Mouse (Mus musculus) embryonic facial prominence, embryonic 15.5 days (tissue): ENCODE data around the gene Rtp1. TPM values are rescaled to one million over a fixed set of nuclear protein-coding genes. Genes with fewer than 3 reads are reported as not detected.

ENCODE experiments used
- ATAC-seq: fragments of 200-750 bp; cut with Nextera tagmentation; 2 replicates; pipeline ENCODE4 v1.8.0; 2017; ENCODE audit warnings: low read depth, moderate TSS enrichment; ENCODE audit not compliant: insufficient number of reproducible peaks, low FRiP score, low TSS enrichment
- H3K27ac ChIP-seq: fragments of 300-500 bp; sonication (generic); replicated peaks from 2 replicates; pipeline ENCODE4 v1.5.1; 2015; ENCODE audit warnings: mild to moderate bottlenecking, inconsistent platforms
- H3K27me3 ChIP-seq: fragments of 300-500 bp; sonication (generic); 2 replicates; pipeline ENCODE4 v1.6.1; 2015; ENCODE audit warnings: inconsistent platforms
- H3K36me3 ChIP-seq: fragments of 300-500 bp; sonication (generic); 2 replicates; pipeline ENCODE4 v1.6.1; 2015; ENCODE audit warnings: mild to moderate bottlenecking, inconsistent platforms
- H3K4me1 ChIP-seq: fragments of 300-500 bp; sonication (generic); 2 replicates; pipeline ENCODE4 v1.6.1; 2015; ENCODE audit warnings: inconsistent platforms
- H3K4me2 ChIP-seq: fragments of 300-500 bp; sonication (generic); replicated peaks from 2 replicates; pipeline ENCODE4 v1.6.1; 2015; ENCODE audit warnings: mild to moderate bottlenecking, inconsistent platforms
- H3K4me3 ChIP-seq: fragments of 300-500 bp; sonication (generic); replicated peaks from 2 replicates; pipeline ENCODE4 v1.5.1; 2015; ENCODE audit warnings: mild to moderate bottlenecking, inconsistent platforms
- H3K9ac ChIP-seq: fragments of 300-500 bp; sonication (generic); 2 replicates; pipeline ENCODE4 v1.6.1; 2015; ENCODE audit warnings: inconsistent platforms
- H3K9me3 ChIP-seq: fragments of 300-500 bp; sonication (generic); replicated peaks from 2 replicates; pipeline ENCODE4 v1.6.1; 2016; ENCODE audit warnings: inconsistent platforms
- WGBS: fragments of 180-500 bp; shearing (Covaris S2); methylation state at CpG from one replicate; pipeline ENCODE4 v1.1.7; 2015; 5-methylcytosine and 5-hydroxymethylcytosine counted together
- polyA plus RNA-seq: library from polyadenylated mRNA; unstranded; fragments of >200 nt; fragmentation: Nextera tagmentation; extraction: Ambion mirVana; gene quantifications from 2 replicates; pipeline ENCODE4 v1.2.1, GENCODE M21; 2015

The Rtp1 gene
- polyA plus RNA-seq, 1 experiment from 2014 or later: 7.5 TPM

DNA sequence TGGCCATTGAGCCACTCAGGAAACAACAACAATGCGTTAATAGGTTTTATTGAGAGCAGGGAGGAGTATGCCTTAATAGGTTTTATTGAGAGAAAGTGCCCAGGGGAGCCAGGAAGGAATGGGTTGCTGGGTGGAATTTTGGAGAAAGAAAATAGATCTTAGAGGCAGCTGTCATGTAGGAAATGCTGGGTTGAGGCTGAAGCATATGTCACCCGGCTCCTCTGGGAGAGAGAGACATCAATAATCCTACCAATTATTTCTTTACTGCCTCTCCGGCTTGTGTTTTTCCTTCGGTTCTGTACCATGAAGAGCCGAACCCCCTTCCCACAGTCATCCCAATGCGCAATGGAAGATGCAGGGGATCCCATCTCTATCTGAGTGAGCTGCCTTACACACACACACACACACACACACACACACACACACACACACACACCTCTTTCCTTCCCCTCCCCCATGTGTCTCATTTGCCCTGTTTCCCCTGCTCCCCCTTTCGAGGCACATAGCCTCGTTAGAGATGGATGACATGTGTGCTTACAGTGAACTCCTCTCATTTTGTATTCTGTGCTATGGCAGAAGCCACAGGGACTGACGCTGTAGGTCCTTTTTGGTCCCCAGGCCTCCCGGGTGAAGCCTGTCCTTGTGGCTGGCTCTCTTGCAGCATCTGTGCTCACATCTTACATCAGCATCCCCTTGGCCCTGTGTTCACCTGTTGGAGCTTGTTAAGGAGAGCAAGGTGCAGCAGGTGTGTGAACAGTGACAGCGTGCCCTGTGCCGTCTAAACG lies 11.3 kb upstream of the Rtp1 start:
- Histone ChIP-seq H3K27ac (no peak overlapping the region), H3K4me3 (no peak overlapping the region), H3K9me3 (no peaks in the 10 kb centered on the region), H3K9ac (no peak overlapping the region), H3K27me3 (no peaks in the 10 kb centered on the region), H3K4me1 (peaks cover 14% of the 10 kb centered on the region), H3K36me3 (no peaks in the 10 kb centered on the region), H3K4me2 (no peak overlapping the region)
- 54% methylated on average over 13 of the region's 13 CpGs for WGBS
- no peak for ATAC-seq

DNA sequence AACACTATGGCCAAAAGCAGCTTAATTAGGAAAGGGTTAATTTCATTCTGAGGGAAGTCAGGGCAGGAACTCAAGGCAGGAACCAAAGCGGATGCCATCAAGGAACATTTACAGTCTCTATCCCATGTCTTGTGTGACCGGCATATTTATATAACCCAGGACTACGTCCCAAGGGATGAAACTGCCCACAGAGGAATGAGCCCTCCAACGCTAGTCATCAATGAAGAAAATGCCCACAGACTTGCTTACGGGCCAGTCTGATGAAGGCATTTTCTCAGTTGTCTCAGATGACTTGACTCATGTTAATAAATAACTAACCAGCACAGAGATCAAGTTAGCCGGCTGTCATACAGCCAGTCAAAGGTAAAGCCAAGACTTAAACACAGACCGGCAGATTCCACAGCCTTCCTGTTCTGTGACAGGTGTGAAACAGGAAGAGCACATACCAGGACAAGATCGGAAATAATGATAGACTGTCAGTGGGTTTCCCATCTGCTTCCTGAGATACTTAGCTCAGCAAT lies 9.3 kb upstream of the Rtp1 start:
- H3K27me3 ChIP-seq: no peaks in the 10 kb centered on the region
- H3K9me3 ChIP-seq: no peaks in the 10 kb centered on the region
- H3K4me1 ChIP-seq: peaks cover 14% of the 10 kb centered on the region
- no peak overlapping the region for H3K4me2 ChIP-seq
- no peak for ATAC-seq
- no peak overlapping the region for H3K27ac ChIP-seq
- H3K9ac ChIP-seq: no peak overlapping the region
- no peaks in the 10 kb centered on the region for H3K36me3 ChIP-seq
- no peak overlapping the region for H3K4me3 ChIP-seq
- WGBS: 85% methylated on average over 8 of the region's 8 CpGs

DNA sequence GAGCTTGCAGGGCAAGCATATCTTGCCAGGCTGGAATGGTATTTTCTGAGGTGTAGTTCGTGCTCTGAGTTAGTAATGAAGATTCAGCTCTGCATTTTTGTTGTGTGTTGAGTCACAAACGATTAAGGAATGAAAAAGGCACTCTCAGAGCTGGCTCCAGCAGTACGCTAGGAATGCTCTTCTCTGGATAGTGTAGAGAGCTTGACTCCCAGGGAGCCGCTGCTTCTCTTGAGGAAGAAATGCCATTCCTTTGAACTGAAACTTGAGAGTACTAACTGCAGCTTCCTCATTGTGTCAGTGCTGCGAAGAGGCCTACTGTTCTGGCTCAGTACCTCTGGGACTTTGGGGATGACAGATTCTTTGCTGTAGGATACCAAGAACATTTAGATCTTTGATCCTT lies 5.1 kb upstream of the Rtp1 start:
- Histone ChIP-seq H3K36me3 (no peaks in the 10 kb centered on the region), H3K4me2 (no peak overlapping the region), H3K27me3 (no peaks in the 10 kb centered on the region), H3K9me3 (no peaks in the 10 kb centered on the region), H3K9ac (no peak overlapping the region), H3K4me1 (no peaks in the 10 kb centered on the region), H3K4me3 (no peak overlapping the region), H3K27ac (no peak overlapping the region)
- WGBS: 40% methylated on average over 5 of the region's 5 CpGs
- ATAC-seq: no peak

DNA sequence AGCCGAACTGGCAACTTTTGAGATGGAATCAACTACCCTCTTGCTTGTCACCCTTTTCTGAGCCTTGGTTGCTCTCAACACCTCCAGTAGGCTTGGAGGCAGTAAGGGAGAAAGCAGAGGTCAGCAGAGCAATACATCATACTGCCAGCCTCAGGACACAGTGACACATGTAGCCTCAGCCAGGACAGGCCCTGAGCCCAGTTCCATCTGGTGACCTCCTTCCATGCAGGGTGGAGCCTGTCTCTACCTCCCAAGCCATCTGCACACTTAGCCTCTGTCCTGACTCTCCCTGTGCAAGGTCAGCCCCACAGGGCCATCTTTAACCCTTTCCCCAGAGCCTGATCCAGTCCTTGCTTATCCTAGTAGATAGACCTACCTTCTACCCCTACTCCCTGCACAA lies 1.2 kb upstream of the Rtp1 start:
- Histone ChIP-seq H3K9ac (no peak overlapping the region), H3K4me2 (no peak overlapping the region), H3K4me3 (no peak overlapping the region), H3K27ac (no peak overlapping the region), H3K4me1 (no peaks in the 10 kb centered on the region), H3K36me3 (no peaks in the 10 kb centered on the region), H3K27me3 (no peaks in the 10 kb centered on the region), H3K9me3 (no peaks in the 10 kb centered on the region)
- 87% methylated on average over 1 of the region's 1 CpGs for WGBS
- no peak for ATAC-seq

DNA sequence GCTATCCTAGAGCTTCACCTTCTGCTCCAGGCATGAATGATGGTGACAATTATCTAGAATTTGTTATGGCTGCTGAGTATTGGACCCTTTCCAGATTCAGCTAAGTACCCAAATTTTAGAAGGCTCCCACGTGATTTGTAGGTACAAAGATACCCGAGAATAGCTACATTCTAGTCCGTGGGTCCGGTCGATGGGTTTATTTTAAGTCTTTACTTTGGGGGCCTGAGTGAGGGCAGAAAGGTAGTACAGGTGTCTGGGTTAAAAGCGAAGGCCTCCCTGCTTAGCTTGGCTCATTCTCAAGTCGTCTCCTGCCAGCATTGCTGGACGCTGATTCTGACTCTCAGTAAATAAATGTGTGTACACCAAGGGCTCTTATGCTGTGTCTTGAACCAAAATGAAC lies 1.1 kb downstream of the Rtp1 start:
- Histone ChIP-seq H3K36me3 (no peaks in the 10 kb centered on the region), H3K27ac (no peak overlapping the region), H3K4me2 (no peak overlapping the region), H3K27me3 (no peaks in the 10 kb centered on the region), H3K9ac (no peak overlapping the region), H3K4me1 (no peaks in the 10 kb centered on the region), H3K4me3 (no peak overlapping the region), H3K9me3 (no peaks in the 10 kb centered on the region)
- no peak for ATAC-seq
- 81% methylated on average over 8 of the region's 8 CpGs for WGBS

DNA sequence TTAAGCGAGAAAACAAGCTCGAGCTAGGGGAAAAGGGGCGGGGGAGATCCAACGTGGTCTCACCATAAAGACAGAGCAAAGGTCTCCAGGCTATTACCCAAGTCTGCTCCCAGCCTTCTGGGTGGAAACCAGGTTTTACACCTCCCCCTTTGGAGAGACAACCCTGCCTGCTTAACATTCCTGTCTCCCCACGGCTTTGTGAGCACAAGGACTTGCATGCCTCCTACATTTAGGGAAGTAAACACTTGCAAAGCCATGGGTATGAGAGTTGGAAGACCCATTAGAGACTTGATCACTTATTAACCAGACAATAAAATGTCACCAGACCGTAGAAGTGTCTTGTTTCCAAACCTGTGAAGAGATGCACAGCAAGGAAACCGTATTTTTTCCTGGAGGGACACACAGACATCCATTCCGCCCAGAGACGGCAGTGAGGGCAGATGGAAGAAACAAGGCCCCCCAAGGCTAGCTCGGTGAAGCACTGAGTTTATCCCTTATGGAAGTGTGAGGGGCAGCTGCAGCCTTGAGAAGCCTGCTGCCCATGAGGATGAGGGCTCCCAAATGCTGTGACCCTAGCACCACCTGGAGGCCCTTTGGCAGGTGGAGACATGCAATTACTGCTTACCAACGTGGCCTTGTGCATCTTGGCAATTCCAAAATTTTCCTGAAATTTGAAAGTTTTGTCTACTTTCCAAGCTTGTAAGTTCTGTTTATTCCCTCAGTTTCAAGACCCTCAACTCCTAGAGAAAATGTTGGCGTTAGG lies 8.7 kb downstream of the Rtp1 start:
- Histone ChIP-seq H3K4me3 (no peak overlapping the region), H3K27me3 (no peaks in the 10 kb centered on the region), H3K4me2 (no peak overlapping the region), H3K9ac (no peak overlapping the region), H3K4me1 (no peaks in the 10 kb centered on the region), H3K36me3 (no peaks in the 10 kb centered on the region), H3K9me3 (no peaks in the 10 kb centered on the region), H3K27ac (no peak overlapping the region)
- no peak for ATAC-seq
- 64% methylated on average over 12 of the region's 12 CpGs for WGBS

DNA sequence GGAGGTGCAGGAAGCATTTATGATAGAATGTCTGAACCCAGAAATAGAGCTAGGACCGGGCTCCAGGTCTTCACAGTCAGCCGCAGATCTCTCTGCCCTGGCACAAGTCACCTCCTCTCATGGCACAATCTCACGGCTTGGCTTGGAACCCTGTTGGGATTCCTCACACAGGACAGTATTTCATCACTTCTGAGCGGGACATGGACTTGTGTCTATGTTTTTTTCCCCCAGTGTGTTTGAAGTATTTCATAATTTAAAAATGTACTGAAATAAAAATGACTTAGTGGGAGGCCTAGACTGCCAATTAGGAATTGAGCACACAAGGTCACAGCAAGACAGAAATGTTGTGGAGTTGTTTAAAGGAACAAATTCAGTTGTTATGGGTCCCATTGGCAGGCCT lies 15.3 kb downstream of the Rtp1 start:
- Histone ChIP-seq H3K27ac (no peak overlapping the region), H3K4me1 (no peaks in the 10 kb centered on the region), H3K9ac (no peak overlapping the region), H3K9me3 (no peaks in the 10 kb centered on the region), H3K4me3 (no peak overlapping the region), H3K27me3 (no peaks in the 10 kb centered on the region), H3K4me2 (no peak overlapping the region), H3K36me3 (no peaks in the 10 kb centered on the region)
- ATAC-seq: no peak
- 87% methylated on average over 4 of the region's 4 CpGs for WGBS

DNA sequence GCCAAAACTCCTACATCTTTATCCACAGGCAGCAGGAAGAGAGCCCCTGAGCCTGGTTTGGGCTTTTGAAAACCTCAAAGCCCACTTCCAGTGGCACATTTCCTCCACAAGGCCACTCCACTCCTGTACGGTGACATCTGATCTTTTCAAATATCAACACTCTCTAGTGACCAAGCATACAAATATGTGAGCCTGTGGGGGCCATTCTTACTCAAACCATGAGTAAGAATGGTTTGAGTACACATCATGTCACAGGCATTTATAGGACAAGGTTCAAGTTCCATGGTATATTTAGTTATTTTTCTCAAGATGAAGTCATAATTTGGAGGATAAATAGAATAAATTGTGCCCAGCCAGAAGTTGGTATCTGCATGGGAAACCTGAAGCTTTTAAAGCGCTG lies 21.0 kb downstream of the Rtp1 start:
- 67% methylated on average over 2 of the region's 2 CpGs for WGBS
- no peaks in the 10 kb centered on the region for H3K4me1 ChIP-seq
- no peaks in the 10 kb centered on the region for H3K27me3 ChIP-seq
- no peak overlapping the region for H3K4me3 ChIP-seq
- H3K36me3 ChIP-seq: no peaks in the 10 kb centered on the region
- H3K4me2 ChIP-seq: no peak overlapping the region
- H3K9ac ChIP-seq: no peak overlapping the region
- no peak overlapping the region for H3K27ac ChIP-seq
- H3K9me3 ChIP-seq: no peaks in the 10 kb centered on the region
- no peak for ATAC-seq

DNA sequence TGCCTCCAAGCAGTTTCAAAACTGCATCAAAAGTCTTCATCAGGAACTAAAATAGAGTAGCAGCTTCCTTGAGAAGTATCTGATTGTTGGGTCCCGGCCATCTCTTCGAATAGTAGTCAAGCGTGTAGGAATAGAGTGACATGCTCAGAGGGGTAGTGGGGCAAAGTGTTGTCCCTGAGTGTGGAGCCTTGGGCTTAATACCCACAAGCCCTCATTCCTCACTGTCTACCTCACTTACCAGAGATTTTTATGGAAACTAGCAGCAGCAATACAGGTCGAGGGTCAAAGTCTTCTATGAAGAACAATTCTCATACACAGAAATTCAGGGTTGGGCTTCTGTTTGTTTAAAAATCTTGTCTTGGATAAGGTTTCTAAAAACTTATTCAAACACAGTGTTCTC lies 21.9 kb downstream of the Rtp1 start:
- H3K4me3 ChIP-seq: no peak overlapping the region
- no peak overlapping the region for H3K9ac ChIP-seq
- no peak overlapping the region for H3K4me2 ChIP-seq
- H3K9me3 ChIP-seq: no peaks in the 10 kb centered on the region
- H3K27ac ChIP-seq: no peak overlapping the region
- no peak for ATAC-seq
- WGBS: 85% methylated on average over 4 of the region's 4 CpGs
- H3K4me1 ChIP-seq: no peaks in the 10 kb centered on the region
- H3K36me3 ChIP-seq: no peaks in the 10 kb centered on the region
- no peaks in the 10 kb centered on the region for H3K27me3 ChIP-seq

DNA sequence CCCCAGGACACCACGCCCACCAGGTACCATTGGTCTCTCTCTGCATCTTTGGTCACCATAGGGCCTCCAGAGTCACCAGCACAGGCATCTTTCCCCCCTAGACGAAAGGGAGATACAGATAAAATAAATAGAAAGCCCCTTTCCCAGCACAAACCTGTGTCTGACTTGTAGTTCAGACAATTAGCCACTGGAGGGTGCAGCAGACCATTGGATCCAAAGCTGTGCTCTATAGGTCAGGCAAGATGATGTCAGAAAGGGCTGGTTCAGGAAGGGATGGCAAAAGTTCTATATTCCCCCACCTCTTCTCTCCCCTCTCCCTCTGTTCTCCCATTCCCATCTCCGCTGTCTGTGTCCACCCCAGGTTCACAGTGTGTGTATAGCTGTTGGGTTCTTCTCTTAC lies 23.5 kb downstream of the Rtp1 start:
- H3K9ac ChIP-seq: no peak overlapping the region
- H3K9me3 ChIP-seq: no peaks in the 10 kb centered on the region
- no peak overlapping the region for H3K4me3 ChIP-seq
- no peaks in the 10 kb centered on the region for H3K27me3 ChIP-seq
- H3K27ac ChIP-seq: no peak overlapping the region
- no peak overlapping the region for H3K4me2 ChIP-seq
- WGBS: 13% methylated on average over 3 of the region's 3 CpGs
- no peaks in the 10 kb centered on the region for H3K36me3 ChIP-seq
- peak; percentile 44; the same call in 1 of the 2 replicates for ATAC-seq
- no peaks in the 10 kb centered on the region for H3K4me1 ChIP-seq

DNA sequence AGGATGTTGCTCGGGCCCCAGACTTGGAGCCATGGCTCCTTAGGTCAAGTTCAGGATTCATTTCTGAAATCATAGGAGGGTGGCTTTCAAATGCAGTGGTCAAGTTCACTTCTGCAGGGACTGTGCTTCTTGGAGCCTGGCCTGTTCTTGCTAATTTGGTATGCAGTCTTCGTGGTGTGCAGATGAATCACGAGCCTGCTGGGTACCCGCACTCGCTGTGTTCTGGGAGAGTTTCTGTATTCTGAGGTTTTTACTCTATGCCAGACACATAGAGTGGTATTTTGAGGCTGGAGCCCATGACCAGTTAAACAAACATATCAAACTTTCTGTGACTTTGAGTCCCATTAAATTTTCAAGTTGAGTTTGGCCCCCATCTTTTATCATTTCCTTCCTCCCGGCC lies 25.4 kb downstream of the Rtp1 start:
- Histone ChIP-seq H3K4me3 (no peak overlapping the region), H3K9me3 (no peaks in the 10 kb centered on the region), H3K27me3 (no peaks in the 10 kb centered on the region), H3K4me1 (no peaks in the 10 kb centered on the region), H3K9ac (no peak overlapping the region), H3K36me3 (no peaks in the 10 kb centered on the region), H3K27ac (no peak overlapping the region), H3K4me2 (no peak overlapping the region)
- no peak for ATAC-seq
- WGBS: 66% methylated on average over 6 of the region's 6 CpGs
